Mouse (Mus musculus): ENCODE results near the gene Gspt2.

GRCm38 (mm10) chrX:94635961-94636563, at the start of gene Gspt2:
- TF ChIP-seq ZC3H11A (IDR thresholded peaks at IDR 0.05; ENCODE audit: borderline replicate concordance, low read depth, low read length), result no peak
- no peak for TF ChIP-seq MAFK (IDR thresholded peaks at IDR 0.05; ENCODE audit: insufficient read depth, low read depth, low read length)
- TF ChIP-seq HCFC1 (IDR thresholded peaks at IDR 0.05; ENCODE audit: borderline replicate concordance, insufficient read depth, low read length), result no peak
